Mouse (Mus musculus) kidney, embryonic 14.5 days (tissue): ENCODE data around the gene 1520401A03Rik. TPM values are rescaled to one million over a fixed set of nuclear protein-coding genes. Genes with fewer than 3 reads are reported as not detected.

ENCODE experiments used
- ATAC-seq: fragments of 200-750 bp; cut with Nextera tagmentation; 2 replicates; pipeline ENCODE4 v1.8.0; 2017; ENCODE audit warnings: moderate number of reproducible peaks, mild to moderate bottlenecking, moderate TSS enrichment, moderate library complexity; ENCODE audit not compliant: low FRiP score, low TSS enrichment
- H3K27ac ChIP-seq: fragments of 300-500 bp; sonication (generic); 2 replicates; pipeline ENCODE4 v1.5.1; 2014; ENCODE audit warnings: low read depth, mild to moderate bottlenecking, low read length, moderate library complexity, mixed read lengths
- H3K27me3 ChIP-seq: fragments of 300-500 bp; sonication (generic); 2 replicates; pipeline ENCODE4 v1.6.1; 2014; ENCODE audit warnings: mild to moderate bottlenecking, low read length; ENCODE audit not compliant: control insufficient read depth, insufficient read depth
- H3K36me3 ChIP-seq: fragments of 300-500 bp; sonication (generic); 2 replicates; pipeline ENCODE4 v1.6.1; 2014; ENCODE audit warnings: low read length, mixed read lengths; ENCODE audit not compliant: control insufficient read depth, insufficient read depth
- H3K4me1 ChIP-seq: fragments of 300-500 bp; sonication (generic); 2 replicates; pipeline ENCODE4 v1.6.1; 2014; ENCODE audit warnings: low read length, mixed read lengths; ENCODE audit not compliant: control insufficient read depth, insufficient read depth
- H3K4me2 ChIP-seq: fragments of 300-500 bp; sonication (generic); replicated peaks from 2 replicates; pipeline ENCODE4 v1.6.1; 2014; ENCODE audit warnings: low read depth, mild to moderate bottlenecking, low read length
- H3K4me3 ChIP-seq: fragments of 300-500 bp; sonication (generic); 2 replicates; pipeline ENCODE4 v1.5.1; 2014; ENCODE audit warnings: mild to moderate bottlenecking, low read length
- H3K9ac ChIP-seq: fragments of 300-500 bp; sonication (generic); 2 replicates; pipeline ENCODE4 v1.6.1; 2014; ENCODE audit warnings: low read depth, mild to moderate bottlenecking, low read length, moderate library complexity
- H3K9me3 ChIP-seq: fragments of 300-500 bp; sonication (generic); 2 replicates; pipeline ENCODE4 v1.6.1; 2016; ENCODE audit warnings: low read length; ENCODE audit not compliant: control insufficient read depth
- WGBS: fragments of 180-500 bp; shearing (Covaris S2); extraction: QIAGEN DNeasy Blood & Tissue Kit; methylation state at CpG from one replicate; pipeline ENCODE4 v1.1.7; 2014; 5-methylcytosine and 5-hydroxymethylcytosine counted together
- polyA plus RNA-seq: library from polyadenylated mRNA; unstranded; fragments of >200 nt; fragmentation: Nextera tagmentation; extraction: Ambion mirVana; gene quantifications from 2 replicates; pipeline ENCODE4 v1.2.1, GENCODE M21; 2014

Gene 1520401A03Rik
- polyA plus RNA-seq, 1 experiment from 2014 or later, result 0.15 TPM

DNA sequence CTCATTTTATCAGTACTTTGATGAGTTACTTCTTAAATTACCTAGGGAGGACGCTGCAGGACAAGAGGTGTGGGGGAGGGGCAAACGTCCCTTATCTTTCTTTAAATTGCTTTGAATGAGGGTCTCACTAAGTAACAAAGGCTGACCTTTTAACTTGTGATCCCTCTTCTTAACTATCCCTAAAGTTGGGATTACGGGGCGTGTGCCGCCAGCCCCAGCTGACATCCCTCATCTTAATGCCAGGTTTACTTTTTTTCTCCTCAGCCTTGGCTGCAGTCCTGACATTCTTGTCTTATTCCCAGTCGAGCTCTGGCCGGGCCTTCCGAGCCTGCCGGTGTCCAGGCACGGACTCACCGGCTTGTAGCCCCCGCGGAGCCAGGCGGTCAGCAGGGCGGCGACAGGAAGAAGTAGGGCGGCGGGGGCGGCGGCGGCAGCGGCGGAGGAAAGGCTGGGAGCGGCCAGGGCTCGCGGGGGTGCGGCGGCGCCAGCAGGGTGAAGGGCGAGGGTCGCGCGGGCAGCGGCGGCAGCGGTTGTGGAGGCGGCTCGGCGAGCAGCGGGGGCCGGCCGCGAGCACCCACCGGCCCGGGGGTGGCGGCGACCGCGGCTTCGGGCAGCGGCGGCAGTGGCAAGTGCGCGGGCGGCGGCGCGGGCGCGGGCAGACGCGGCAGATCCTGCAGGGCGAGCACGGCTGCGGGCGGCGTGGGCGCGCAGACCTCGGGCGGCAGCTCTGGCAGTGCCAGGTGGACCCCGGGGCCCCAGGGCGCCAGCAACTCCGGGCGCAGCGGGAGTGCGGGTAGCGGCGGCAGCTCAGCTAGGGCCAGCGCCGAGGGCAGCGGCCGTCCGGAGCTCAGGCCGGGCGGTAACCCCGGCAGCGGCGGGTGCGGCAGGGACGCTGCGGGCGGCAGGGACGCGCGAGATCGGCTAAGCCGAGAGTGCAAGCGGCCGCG, 23.2 kb downstream of the 1520401A03Rik start:
- H3K9me3 ChIP-seq, result no peaks in the 10 kb centered on the region
- no peak overlapping the region for H3K27ac ChIP-seq
- under 1% methylated on average over 56 of the region's 101 CpGs for WGBS
- peak overlapping the region; percentile 100 for H3K4me2 ChIP-seq
- H3K27me3 ChIP-seq, result peaks cover 20% of the 10 kb centered on the region
- H3K4me1 ChIP-seq, result peaks cover 12% of the 10 kb centered on the region
- H3K9ac ChIP-seq, result peak overlapping the region; percentile 63
- peak; percentile 41 for ATAC-seq
- H3K36me3 ChIP-seq, result no peaks in the 10 kb centered on the region
- H3K4me3 ChIP-seq, result peak overlapping the region; percentile 70

GRCm38 (mm10) chr17:23695801-23696200, 26.8 kb downstream of the 1520401A03Rik start:
- Histone ChIP-seq H3K4me3 (no peak overlapping the region), H3K4me2 (no peak overlapping the region), H3K9ac (no peak overlapping the region), H3K9me3 (no peaks in the 10 kb centered on the region), H3K27me3 (peaks cover 17% of the 10 kb centered on the region), H3K4me1 (peaks cover 13% of the 10 kb centered on the region), H3K27ac (peak overlapping the region; percentile 69), H3K36me3 (no peaks in the 10 kb centered on the region)
- 4% methylated on average over 3 of the region's 3 CpGs for WGBS
- ATAC-seq, result peak; percentile 70

DNA sequence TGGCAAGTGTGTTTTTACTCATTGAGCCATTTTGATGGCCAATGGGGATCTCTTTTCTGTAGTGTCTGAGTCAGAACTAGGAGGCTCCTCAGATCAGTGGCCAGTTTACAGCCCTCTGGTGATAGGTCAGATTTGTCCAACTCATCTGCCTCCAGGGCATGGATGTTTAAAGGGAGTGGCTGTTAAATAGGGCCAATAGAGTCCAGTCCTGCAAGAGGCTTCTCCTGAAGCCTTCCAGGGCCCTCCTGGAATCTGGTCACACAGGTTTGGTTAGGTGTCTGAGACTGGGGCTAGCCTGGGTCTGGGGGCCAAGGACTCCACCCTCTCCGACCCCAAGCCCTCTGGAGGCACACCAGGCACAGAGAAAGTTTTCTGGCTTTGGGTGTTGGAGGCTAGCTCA, 28.1 kb downstream of the 1520401A03Rik start:
- H3K36me3 ChIP-seq, result no peaks in the 10 kb centered on the region
- peak overlapping the region; percentile 1; the same call in 1 of the 2 replicates for H3K27ac ChIP-seq

GRCm38 (mm10) chr17:23683856-23684672, 38.5 kb downstream of the 1520401A03Rik start, which contains the start of gene Cldn9:
TSS of gene Cldn9 (minus strand) at chr17:23684026.
- peak; percentile 94 for ATAC-seq
- Histone ChIP-seq H3K9me3 (no peaks in the 10 kb centered on the region), H3K9ac (peak within 1 kb of the TSS; percentile 64), H3K4me3 (peak within 1 kb of the TSS; percentile 31), H3K36me3 (no peaks in the 10 kb centered on the region), H3K4me1 (peaks cover 24% of the 10 kb centered on the region; the same call in 1 of the 2 replicates), H3K4me2 (peak within 1 kb of the TSS; percentile 56), H3K27me3 (peaks cover 25% of the 10 kb centered on the region), H3K27ac (peak within 1 kb of the TSS; percentile 78)
- WGBS, result 7% methylated on average over 15 of the region's 15 CpGs

More for the DNA sequence above, 28.1 kb downstream of the 1520401A03Rik start:
- Histone ChIP-seq H3K4me2 (no peak overlapping the region), H3K27me3 (peaks cover 12% of the 10 kb centered on the region), H3K4me3 (no peak overlapping the region), H3K9me3 (no peaks in the 10 kb centered on the region), H3K4me1 (peaks cover 13% of the 10 kb centered on the region), H3K9ac (no peak overlapping the region)
- 32% methylated on average over 1 of the region's 1 CpGs for WGBS
- ATAC-seq, result no peak

- peak overlapping the region; percentile 64 for H3K9ac ChIP-seq
- no peaks in the 10 kb centered on the region for H3K36me3 ChIP-seq
- H3K27ac ChIP-seq, result peak overlapping the region; percentile 78
- H3K27me3 ChIP-seq, result peaks cover 27% of the 10 kb centered on the region
- peaks cover 24% of the 10 kb centered on the region; the same call in 1 of the 2 replicates for H3K4me1 ChIP-seq
- WGBS, result 6% methylated on average over 15 of the region's 15 CpGs
- peak overlapping the region; percentile 56 for H3K4me2 ChIP-seq
- H3K9me3 ChIP-seq, result no peaks in the 10 kb centered on the region
- 0 out of 2 replicates have a peak, but pooled peaks have one; percentile 1 for ATAC-seq
- peak overlapping the region; percentile 31 for H3K4me3 ChIP-seq
Observed at GRCm38 (mm10) chr17:23683226-23683625, 39.4 kb downstream of the 1520401A03Rik start.

DNA sequence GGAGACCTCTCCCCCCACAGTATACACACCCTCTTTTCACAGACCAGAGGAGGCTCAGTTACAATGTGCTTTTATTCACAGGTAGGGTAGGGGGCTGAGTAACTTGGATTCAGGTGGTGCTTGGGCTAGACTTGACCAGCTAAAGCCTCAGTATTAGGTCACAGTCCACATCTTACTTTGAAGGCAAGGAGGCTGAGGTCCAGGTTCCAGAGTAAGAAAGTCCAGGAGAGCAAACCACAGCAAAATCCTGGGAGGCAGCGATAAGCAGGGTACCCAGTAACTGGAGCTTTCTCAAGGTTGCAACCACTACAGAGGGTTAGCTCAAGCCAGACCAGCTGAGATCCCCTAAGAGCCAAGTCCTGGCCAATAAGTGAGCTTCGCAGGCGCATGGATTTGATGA, 40.1 kb downstream of the 1520401A03Rik start:
- 47% methylated on average over 3 of the region's 3 CpGs for WGBS
- H3K27me3 ChIP-seq, result peaks cover 27% of the 10 kb centered on the region
- peak overlapping the region; percentile 31 for H3K4me3 ChIP-seq
- no peaks in the 10 kb centered on the region for H3K9me3 ChIP-seq
- peak overlapping the region; percentile 56 for H3K4me2 ChIP-seq
- H3K9ac ChIP-seq, result peak overlapping the region; percentile 64
- no peak for ATAC-seq
- no peaks in the 10 kb centered on the region for H3K36me3 ChIP-seq
- H3K4me1 ChIP-seq, result peaks cover 28% of the 10 kb centered on the region; the same call in 1 of the 2 replicates
- no peak overlapping the region for H3K27ac ChIP-seq

DNA sequence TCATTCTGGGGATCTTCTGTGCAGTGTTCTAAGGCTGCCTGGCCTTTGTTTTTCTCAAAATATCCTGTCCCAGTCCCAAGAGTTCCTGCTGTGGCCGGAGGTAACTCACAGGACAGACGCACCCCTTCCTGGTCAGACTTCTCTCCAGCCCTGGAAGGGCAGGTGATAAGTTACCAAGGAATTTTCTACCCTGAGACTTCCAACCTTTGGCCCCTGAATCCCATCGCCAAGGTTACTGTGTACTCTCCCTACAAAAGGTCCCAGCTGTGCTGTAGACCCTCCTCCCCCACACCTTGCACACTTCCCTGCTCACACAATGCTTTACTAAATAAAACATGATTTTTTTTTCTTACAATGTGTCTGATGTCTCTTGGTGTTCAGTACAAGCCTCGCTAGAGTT, 40.5 kb downstream of the 1520401A03Rik start:
- Histone ChIP-seq H3K9ac (0 out of 2 replicates have a peak overlapping the region, but pooled peaks have one; percentile 18), H3K4me3 (peak overlapping the region; percentile 31), H3K27ac (no peak overlapping the region), H3K9me3 (no peaks in the 10 kb centered on the region), H3K4me1 (peaks cover 30% of the 10 kb centered on the region; the same call in 1 of the 2 replicates), H3K27me3 (peaks cover 27% of the 10 kb centered on the region), H3K4me2 (peak overlapping the region; percentile 56), H3K36me3 (no peaks in the 10 kb centered on the region)
- WGBS, result 23% methylated on average over 4 of the region's 4 CpGs
- ATAC-seq, result no peak

GRCm38 (mm10) chr17:23681086-23681485, 41.5 kb downstream of the 1520401A03Rik start:
- no peak for ATAC-seq
- H3K4me3 ChIP-seq, result peak overlapping the region; percentile 41; the same call in 1 of the 2 replicates
- H3K36me3 ChIP-seq, result no peaks in the 10 kb centered on the region
- H3K9me3 ChIP-seq, result no peaks in the 10 kb centered on the region
- no peak overlapping the region for H3K9ac ChIP-seq
- peaks cover 36% of the 10 kb centered on the region; the same call in 1 of the 2 replicates for H3K4me1 ChIP-seq
- H3K27me3 ChIP-seq, result peaks cover 27% of the 10 kb centered on the region
- peak overlapping the region; percentile 56 for H3K4me2 ChIP-seq
- 58% methylated on average over 10 of the region's 10 CpGs for WGBS
- no peak overlapping the region for H3K27ac ChIP-seq
